Mouse (Mus musculus): Measurements from ENCODE around the gene Gm10762. TPM values are rescaled to one million over a fixed set of nuclear protein-coding genes. Genes with fewer than 3 reads are reported as not detected.

The Gm10762 gene
- polyA plus RNA-seq, 2 experiments = 15.6 to 20.4 TPM

DNA sequence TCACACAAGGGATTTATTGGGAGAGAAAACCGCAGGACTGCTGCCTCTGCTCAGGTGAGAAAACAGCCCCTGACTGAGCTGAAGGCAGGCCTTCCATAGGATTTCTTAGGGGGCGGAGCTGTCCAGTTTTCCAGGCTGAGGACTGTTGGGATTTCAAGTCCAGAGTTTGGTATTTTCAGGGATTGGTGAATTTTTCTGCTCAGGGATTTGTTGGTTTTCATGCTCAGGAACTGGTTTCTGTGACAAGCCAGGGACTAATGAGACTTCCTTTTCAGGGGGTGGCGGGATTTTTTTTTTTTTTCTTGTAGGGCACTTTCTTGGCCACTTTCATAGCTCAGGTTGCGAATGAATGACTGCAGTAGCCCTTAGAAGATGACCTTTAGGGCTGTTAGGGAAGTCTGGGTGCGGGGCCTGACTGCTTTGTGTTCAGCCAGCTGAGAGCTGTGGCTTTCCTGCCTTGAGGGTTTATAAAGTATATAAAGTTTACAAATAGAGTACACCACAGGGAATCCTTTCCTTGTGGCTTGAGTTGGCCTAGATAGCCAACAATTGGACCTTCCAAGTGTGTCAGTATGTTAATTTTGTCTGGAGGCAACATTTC lies 1.9 kb downstream of the Gm10762 start:
- ATAC-seq (ENCODE audit: low FRiP score, low read depth) (no peak), DNase-seq (ENCODE audit: low spot score) (peak; percentile 35)
- Histone ChIP-seq H3K4me3 (replicated peaks; ENCODE audit: low read length) (peak overlapping the region; percentile 87; the same call in 1 of the 2 replicates), H3K9ac (ENCODE audit: low read depth, low read length, severe bottlenecking) (peak overlapping the region; percentile 99; the same call in 1 of the 2 replicates), H3K27ac (replicated peaks; ENCODE audit: low read depth, low read length) (peak overlapping the region; percentile 100), H3K9me3 (ENCODE audit: control insufficient read depth, low read length) (no peaks in the 10 kb centered on the region), H3K27me3 (ENCODE audit: control insufficient read depth, insufficient read depth, low read length) (no peaks in the 10 kb centered on the region), H3K36me3 (ENCODE audit: control insufficient read depth, insufficient read depth, low read length) (no peaks in the 10 kb centered on the region), H3K4me2 (replicated peaks; ENCODE audit: low read depth, low read length, severe bottlenecking) (peak overlapping the region; percentile 66), H3K4me1 (ENCODE audit: control insufficient read depth, insufficient read depth, low read length) (peaks cover 7% of the 10 kb centered on the region)
- 41% methylated on average over 5 of the region's 5 CpGs for WGBS
- no peak for TF ChIP-seq POLR2A (IDR thresholded peaks at IDR 0.05; ENCODE audit: borderline replicate concordance, extremely low read depth, insufficient read depth, insufficient read length)

GRCm38 (mm10) chr2:128954186-128954585 lies 13.3 kb downstream of the Gm10762 start:
- H3K4me2 ChIP-seq (replicated peaks; ENCODE audit: low read depth, low read length, severe bottlenecking) = no peak overlapping the region
- H3K27me3 ChIP-seq (ENCODE audit: control insufficient read depth, insufficient read depth, low read length) = no peaks in the 10 kb centered on the region
- ATAC-seq (ENCODE audit: low FRiP score, low read depth) = no peak
- no peaks in the 10 kb centered on the region for H3K9me3 ChIP-seq (ENCODE audit: control insufficient read depth, low read length)
- H3K4me3 ChIP-seq (replicated peaks; ENCODE audit: low read length) = no peak overlapping the region
- DNase-seq (ENCODE audit: low spot score) = no peak
- H3K9ac ChIP-seq (ENCODE audit: low read depth, low read length, severe bottlenecking) = no peak overlapping the region
- H3K27ac ChIP-seq (replicated peaks; ENCODE audit: low read depth, low read length) = no peak overlapping the region
- H3K4me1 ChIP-seq (ENCODE audit: control insufficient read depth, insufficient read depth, low read length) = no peaks in the 10 kb centered on the region
- TF ChIP-seq POLR2A (IDR thresholded peaks at IDR 0.05; ENCODE audit: borderline replicate concordance, extremely low read depth, insufficient read depth, insufficient read length) = no peak
- H3K36me3 ChIP-seq (ENCODE audit: control insufficient read depth, insufficient read depth, low read length) = no peaks in the 10 kb centered on the region

DNA sequence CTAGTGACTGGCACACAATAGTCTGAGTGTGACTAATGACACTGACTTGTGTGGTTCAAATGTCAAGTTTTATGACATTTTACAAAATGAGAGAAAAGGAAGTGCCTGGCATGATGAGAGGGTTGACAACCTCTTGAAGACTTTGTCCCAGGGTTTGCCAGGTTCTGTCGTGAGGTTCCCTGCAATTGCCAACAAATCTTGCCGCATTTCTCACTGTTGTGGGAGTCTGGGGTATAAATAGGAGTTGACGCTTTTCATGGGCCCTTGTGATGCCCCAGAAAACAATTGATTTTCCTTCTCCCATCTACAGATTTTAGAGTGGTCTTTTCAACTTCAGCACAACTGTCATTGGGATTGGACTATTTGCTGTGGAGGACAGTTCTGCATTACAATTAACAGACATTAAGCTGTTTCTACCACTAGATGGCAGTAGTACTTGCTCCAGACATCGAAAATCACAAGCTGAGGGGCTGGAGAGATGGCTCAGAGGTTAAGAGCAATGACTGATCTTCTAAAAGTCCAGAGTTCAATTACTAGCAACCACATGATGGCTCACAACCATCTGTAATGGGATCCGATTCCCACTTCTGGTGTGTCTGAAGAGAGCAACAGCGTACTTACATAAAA lies 19.4 kb downstream of the Gm10762 start:
- 37% methylated on average over 6 of the region's 6 CpGs for WGBS
- Histone ChIP-seq H3K4me2 (replicated peaks; ENCODE audit: low read depth, low read length, severe bottlenecking) (no peak overlapping the region), H3K36me3 (ENCODE audit: control insufficient read depth, insufficient read depth, low read length) (no peaks in the 10 kb centered on the region), H3K4me3 (replicated peaks; ENCODE audit: low read length) (no peak overlapping the region), H3K27me3 (ENCODE audit: control insufficient read depth, insufficient read depth, low read length) (no peaks in the 10 kb centered on the region), H3K9ac (ENCODE audit: low read depth, low read length, severe bottlenecking) (no peak overlapping the region), H3K9me3 (ENCODE audit: control insufficient read depth, low read length) (no peaks in the 10 kb centered on the region), H3K27ac (replicated peaks; ENCODE audit: low read depth, low read length) (no peak overlapping the region), H3K4me1 (ENCODE audit: control insufficient read depth, insufficient read depth, low read length) (peaks cover 1% of the 10 kb centered on the region; the same call in 1 of the 2 replicates)
- TF ChIP-seq POLR2A (IDR thresholded peaks at IDR 0.05; ENCODE audit: borderline replicate concordance, extremely low read depth, insufficient read depth, insufficient read length) = no peak
- ATAC-seq (ENCODE audit: low FRiP score, low read depth) (no peak), DNase-seq (ENCODE audit: low spot score) (peak; percentile 68)

DNA sequence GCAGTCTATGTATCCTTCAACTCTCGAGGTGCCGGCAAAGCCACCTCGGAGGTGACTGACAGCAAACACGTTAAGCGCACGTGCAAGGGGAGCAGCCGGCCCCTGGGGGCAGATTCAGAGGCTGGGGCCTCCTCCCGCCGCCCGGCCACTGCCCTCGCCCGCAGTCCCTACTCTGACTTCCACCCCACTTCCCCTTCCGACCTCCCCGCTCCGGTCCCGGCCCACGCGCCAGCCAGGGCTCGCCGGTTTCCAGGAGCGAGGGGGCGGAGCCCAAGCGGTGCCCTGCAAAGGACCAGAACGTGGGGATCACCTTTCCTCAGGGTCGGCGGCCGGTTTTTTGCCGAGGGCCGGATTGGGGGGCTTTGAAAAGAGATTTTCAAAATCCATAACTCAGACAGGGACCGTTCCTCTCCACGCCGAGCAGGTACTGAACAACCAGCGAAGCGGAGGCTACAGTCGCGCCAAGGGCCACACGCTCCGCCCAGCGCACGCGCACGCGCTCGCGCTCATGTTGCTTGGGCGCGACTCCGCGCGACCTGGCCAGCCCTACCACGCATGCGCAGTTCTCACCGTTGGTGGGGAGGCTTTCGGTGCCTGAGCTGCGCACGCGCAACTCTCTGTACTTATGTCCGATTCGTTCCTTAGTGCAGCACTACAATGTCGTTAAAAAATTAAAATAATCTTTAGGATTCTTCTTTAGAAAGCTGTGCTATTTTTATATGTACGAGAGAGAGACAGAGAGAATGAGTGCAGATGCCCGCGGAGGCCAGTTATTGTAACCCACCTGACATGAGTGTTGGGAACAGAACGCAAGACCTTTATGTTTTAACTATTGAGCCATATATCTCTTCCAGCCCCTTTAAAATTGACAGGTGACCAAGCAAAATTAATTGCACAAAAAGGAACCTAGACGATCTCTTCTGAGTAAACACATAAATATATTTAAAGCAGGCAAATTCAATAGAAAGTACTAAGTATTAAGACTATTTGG lies 23.7 kb downstream of the Gm10762 start, which contains the start of gene Zc3h8:
Gene Zc3h8 (minus strand): TSS at position 540 of the 991 bp plus-strand sequence.
- TF ChIP-seq POLR2A (IDR thresholded peaks at IDR 0.05; ENCODE audit: borderline replicate concordance, extremely low read depth, insufficient read depth, insufficient read length) = peak; percentile 96; the same call in 1 of the 2 replicates
- Histone ChIP-seq H3K27ac (replicated peaks; ENCODE audit: low read depth, low read length) (peak within 1 kb of the TSS; percentile 76), H3K4me1 (ENCODE audit: control insufficient read depth, insufficient read depth, low read length) (peaks cover 4% of the 10 kb centered on the region; the same call in 1 of the 2 replicates), H3K9me3 (ENCODE audit: control insufficient read depth, low read length) (no peaks in the 10 kb centered on the region), H3K27me3 (ENCODE audit: control insufficient read depth, insufficient read depth, low read length) (no peaks in the 10 kb centered on the region), H3K4me3 (replicated peaks; ENCODE audit: low read length) (peak within 1 kb of the TSS; percentile 60), H3K4me2 (replicated peaks; ENCODE audit: low read depth, low read length, severe bottlenecking) (peak within 1 kb of the TSS; percentile 57), H3K9ac (ENCODE audit: low read depth, low read length, severe bottlenecking) (peak within 1 kb of the TSS; percentile 61), H3K36me3 (ENCODE audit: control insufficient read depth, insufficient read depth, low read length) (peaks cover 5% of the 10 kb centered on the region; the same call in 1 of the 2 replicates)
- ATAC-seq (ENCODE audit: low FRiP score, low read depth) = peak; percentile 90
- peak; percentile 96 for DNase-seq (ENCODE audit: low spot score)
- WGBS = 2% methylated on average over 65 of the region's 65 CpGs

GRCm38 (mm10) chr2:128936256-128936655 lies 31.3 kb downstream of the Gm10762 start:
- Histone ChIP-seq H3K27me3 (ENCODE audit: control insufficient read depth, insufficient read depth, low read length) (no peaks in the 10 kb centered on the region), H3K9me3 (ENCODE audit: control insufficient read depth, low read length) (no peaks in the 10 kb centered on the region), H3K9ac (ENCODE audit: low read depth, low read length, severe bottlenecking) (no peak overlapping the region), H3K4me1 (ENCODE audit: control insufficient read depth, insufficient read depth, low read length) (no peaks in the 10 kb centered on the region), H3K4me2 (replicated peaks; ENCODE audit: low read depth, low read length, severe bottlenecking) (no peak overlapping the region), H3K27ac (replicated peaks; ENCODE audit: low read depth, low read length) (no peak overlapping the region), H3K36me3 (ENCODE audit: control insufficient read depth, insufficient read depth, low read length) (peaks cover 28% of the 10 kb centered on the region), H3K4me3 (replicated peaks; ENCODE audit: low read length) (no peak overlapping the region)
- no peak for DNase-seq (ENCODE audit: low spot score)
- WGBS = 91% methylated on average over 3 of the region's 3 CpGs
- TF ChIP-seq POLR2A (IDR thresholded peaks at IDR 0.05; ENCODE audit: borderline replicate concordance, extremely low read depth, insufficient read depth, insufficient read length) = no peak
- ATAC-seq (ENCODE audit: low FRiP score, low read depth) = no peak
